Mouse (Mus musculus) midbrain, embryonic 11.5 days (tissue): ENCODE results near the gene Mapk13. TPM values are rescaled to one million over a fixed set of nuclear protein-coding genes. Genes with fewer than 3 reads are reported as not detected.
"Not testable (repeated sequence)": the region's sequence is repeated elsewhere in the genome, so short reads cannot be mapped to it uniquely, and the experiment has no call there.

ENCODE experiments used
- ATAC-seq: fragments of 200-750 bp; cut with Nextera tagmentation; 2 replicates; pipeline ENCODE4 v1.8.0; 2017; ENCODE audit warnings: moderate TSS enrichment, moderate library complexity; ENCODE audit not compliant: low FRiP score
- DNase-seq: peaks from one replicate; pipeline ENCODE4 v3.0.0; 2015; ENCODE audit warnings: low spot score; ENCODE audit errors: missing footprints
- H3K27ac ChIP-seq: fragments of 300-500 bp; sonication (generic); 2 replicates; pipeline ENCODE4 v1.5.1; 2014; ENCODE audit warnings: low read depth, low read length
- H3K27me3 ChIP-seq: fragments of 300-500 bp; sonication (generic); 2 replicates; pipeline ENCODE4 v1.6.1; 2014; ENCODE audit warnings: mild to moderate bottlenecking, low read length, moderate library complexity, mixed read lengths; ENCODE audit not compliant: control insufficient read depth, insufficient read depth
- H3K36me3 ChIP-seq: fragments of 300-500 bp; sonication (generic); 2 replicates; pipeline ENCODE4 v1.6.1; 2014; ENCODE audit warnings: mild to moderate bottlenecking, low read length, moderate library complexity, mixed read lengths; ENCODE audit not compliant: control insufficient read depth, insufficient read depth
- H3K4me1 ChIP-seq: fragments of 300-500 bp; sonication (generic); 2 replicates; pipeline ENCODE4 v1.6.1; 2014; ENCODE audit warnings: low read length; ENCODE audit not compliant: control insufficient read depth, insufficient read depth
- H3K4me2 ChIP-seq: fragments of 300-500 bp; sonication (generic); 2 replicates; pipeline ENCODE4 v1.6.1; 2014; ENCODE audit warnings: mild to moderate bottlenecking, moderate library complexity
- H3K4me3 ChIP-seq: fragments of 300-500 bp; sonication (generic); 2 replicates; pipeline ENCODE4 v1.5.1; 2014; ENCODE audit warnings: low read depth, low read length
- H3K9ac ChIP-seq: fragments of 300-500 bp; sonication (generic); 2 replicates; pipeline ENCODE4 v1.6.1; 2014; ENCODE audit warnings: low read length
- H3K9me3 ChIP-seq: fragments of 300-500 bp; sonication (generic); 2 replicates; pipeline ENCODE4 v1.6.1; 2016; ENCODE audit warnings: low read length; ENCODE audit not compliant: control insufficient read depth
- WGBS: fragments of 180-500 bp; shearing (Covaris S2); extraction: QIAGEN DNeasy Blood & Tissue Kit; methylation state at CpG from one replicate; pipeline ENCODE4 v1.1.7; 2014; 5-methylcytosine and 5-hydroxymethylcytosine counted together
- polyA plus RNA-seq: library from polyadenylated mRNA; unstranded; fragments of >200 nt; fragmentation: Nextera tagmentation; extraction: Ambion mirVana; gene quantifications from 2 replicates; pipeline ENCODE4 v1.2.1, GENCODE M21; 2014

Mapk13 gene
- polyA plus RNA-seq, 1 experiment from 2014 or later = 1.2 TPM

- not testable (repeated sequence) for H3K4me2 ChIP-seq, H3K9ac ChIP-seq, H3K4me1 ChIP-seq, H3K27me3 ChIP-seq, H3K27ac ChIP-seq, DNase-seq, H3K9me3 ChIP-seq, H3K4me3 ChIP-seq, ATAC-seq
- 96% methylated on average over 10 of the region's 10 CpGs for WGBS
- peaks cover 42% of the 10 kb centered on the region for H3K36me3 ChIP-seq
Measured at GRCm38 (mm10) chr17:28816326-28816725, 47.2 kb downstream of the Mapk13 start.

DNA sequence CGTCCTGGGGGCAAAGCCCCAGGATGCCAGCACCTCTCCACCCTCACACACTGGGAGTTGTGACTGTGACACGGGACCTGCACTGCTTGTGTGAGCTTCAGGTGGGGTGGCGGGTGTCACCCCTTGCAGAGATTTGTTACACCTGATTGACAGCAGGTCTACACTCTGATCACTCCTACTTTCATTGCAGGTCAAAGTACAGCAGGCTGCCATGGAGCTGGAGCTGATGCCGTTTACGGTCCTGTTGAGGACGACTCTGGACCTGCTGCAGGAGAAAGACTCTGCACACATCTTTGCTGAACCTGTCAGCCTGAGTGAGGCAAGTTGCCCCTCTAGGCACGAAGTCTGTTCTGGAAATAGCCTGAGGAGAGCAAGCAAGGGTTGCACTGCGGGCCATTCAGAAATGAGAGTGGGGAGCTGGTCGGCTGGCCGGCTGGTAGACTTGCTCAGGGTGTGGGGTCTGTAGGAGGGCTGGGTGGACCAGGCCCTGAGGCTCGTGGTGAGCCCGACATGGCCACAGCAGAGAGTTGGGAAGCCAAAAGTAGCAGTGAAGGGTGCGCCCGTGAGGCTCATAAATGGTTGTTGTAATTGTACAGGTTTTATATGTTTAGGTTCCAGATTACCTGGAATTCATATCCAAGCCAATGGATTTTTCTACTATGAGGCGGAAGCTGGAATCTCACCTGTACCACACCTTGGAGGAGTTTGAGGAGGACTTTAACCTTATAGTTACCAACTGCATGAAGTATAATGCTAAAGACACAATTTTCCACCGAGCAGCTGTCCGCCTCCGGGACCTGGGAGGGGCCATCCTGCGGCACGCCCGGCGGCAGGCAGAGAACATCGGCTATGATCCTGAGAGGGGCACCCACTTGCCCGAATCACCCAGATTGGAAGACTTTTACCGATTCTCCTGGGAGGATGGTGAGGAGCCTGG lies 48.0 kb downstream of the Mapk13 start:
- peaks cover 42% of the 10 kb centered on the region for H3K36me3 ChIP-seq
- ATAC-seq (no peak), DNase-seq (no peak)
- no peaks in the 10 kb centered on the region for H3K4me1 ChIP-seq
- no peak overlapping the region for H3K4me2 ChIP-seq
- no peaks in the 10 kb centered on the region for H3K9me3 ChIP-seq
- WGBS = 95% methylated on average over 25 of the region's 25 CpGs
- no peak overlapping the region for H3K27ac ChIP-seq
- H3K9ac ChIP-seq = no peak overlapping the region
- no peak overlapping the region for H3K4me3 ChIP-seq
- H3K27me3 ChIP-seq = no peaks in the 10 kb centered on the region

- H3K27ac ChIP-seq = no peak overlapping the region
- WGBS = 78% methylated on average over 2 of the region's 2 CpGs
- no peak for DNase-seq
- ATAC-seq = no peak
- H3K36me3 ChIP-seq = peaks cover 41% of the 10 kb centered on the region
- H3K27me3 ChIP-seq = no peaks in the 10 kb centered on the region
- no peak overlapping the region for H3K4me3 ChIP-seq
- H3K4me1 ChIP-seq = no peaks in the 10 kb centered on the region
- H3K9me3 ChIP-seq = no peaks in the 10 kb centered on the region
- no peak overlapping the region for H3K4me2 ChIP-seq
- no peak overlapping the region for H3K9ac ChIP-seq
Measured at GRCm38 (mm10) chr17:28820189-28820588, 51.1 kb downstream of the Mapk13 start.

DNA sequence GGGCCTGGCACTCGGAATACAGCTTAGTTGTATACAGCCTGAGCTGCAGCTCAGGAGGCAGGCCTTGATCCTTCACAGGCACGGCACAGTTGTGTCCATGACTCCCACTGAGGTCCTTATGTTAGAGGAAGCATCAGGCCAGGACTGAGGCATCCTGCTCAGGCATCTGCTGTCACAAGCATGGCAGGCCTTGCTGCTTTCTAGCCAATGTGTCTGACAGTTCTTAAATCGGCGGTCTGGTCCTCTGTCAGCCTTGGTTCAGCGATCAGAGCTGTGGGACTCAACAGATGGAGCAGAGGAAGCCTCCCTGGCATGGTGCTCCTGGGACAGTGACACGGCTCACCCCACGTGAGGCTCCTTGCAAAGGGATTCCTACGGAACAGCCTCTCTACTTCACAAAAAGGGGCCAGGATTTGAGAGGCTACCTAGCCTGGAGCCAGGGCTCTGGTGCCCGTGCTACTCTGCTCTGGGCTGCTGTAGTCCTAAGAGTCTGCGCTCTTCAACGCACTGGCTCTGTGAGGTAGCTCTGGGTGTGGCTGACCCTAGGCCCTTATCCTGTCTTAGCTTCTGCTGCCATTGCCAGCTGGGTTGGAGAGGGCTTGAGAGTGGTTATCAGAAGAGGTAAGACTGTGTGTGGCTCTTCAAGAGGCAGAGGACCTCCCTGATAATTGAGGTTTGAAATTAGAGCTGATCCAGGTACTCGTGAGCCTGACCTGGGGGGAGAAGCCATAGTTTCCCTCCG lies 54.1 kb downstream of the Mapk13 start:
- Histone ChIP-seq H3K9me3 (no peaks in the 10 kb centered on the region), H3K4me3 (no peak overlapping the region), H3K4me2 (no peak overlapping the region), H3K9ac (no peak overlapping the region), H3K27ac (no peak overlapping the region), H3K36me3 (peaks cover 41% of the 10 kb centered on the region), H3K27me3 (no peaks in the 10 kb centered on the region), H3K4me1 (no peaks in the 10 kb centered on the region)
- ATAC-seq (no peak), DNase-seq (no peak)
- WGBS = 89% methylated on average over 13 of the region's 13 CpGs

DNA sequence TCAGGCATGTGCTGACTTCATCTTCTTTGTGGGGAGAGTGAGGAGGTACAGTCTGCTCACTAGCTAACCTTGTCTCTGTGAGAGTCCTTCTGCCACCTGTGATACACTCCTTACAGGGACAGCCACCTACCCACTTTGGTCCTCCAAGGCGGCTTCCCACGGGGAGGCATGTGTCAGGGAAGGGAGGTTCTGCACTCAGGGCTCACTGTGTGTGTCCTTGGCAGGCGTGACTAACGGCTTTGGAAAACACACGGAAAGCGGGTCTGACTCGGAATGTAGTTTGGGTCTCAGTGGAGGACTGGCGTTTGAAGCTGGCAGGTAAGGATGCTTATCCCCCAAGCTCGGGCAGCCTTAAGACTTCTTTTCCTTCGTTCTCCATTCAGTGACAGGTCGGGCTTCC lies 54.7 kb downstream of the Mapk13 start:
- Histone ChIP-seq H3K4me2 (no peak overlapping the region), H3K27ac (no peak overlapping the region), H3K4me3 (no peak overlapping the region), H3K27me3 (no peaks in the 10 kb centered on the region), H3K4me1 (no peaks in the 10 kb centered on the region), H3K36me3 (peaks cover 36% of the 10 kb centered on the region), H3K9me3 (no peaks in the 10 kb centered on the region), H3K9ac (no peak overlapping the region)
- no peak for DNase-seq
- no peak for ATAC-seq
- 83% methylated on average over 11 of the region's 11 CpGs for WGBS

GRCm38 (mm10) chr17:28824896-28825295 lies 55.8 kb downstream of the Mapk13 start:
- Histone ChIP-seq H3K4me1 (no peaks in the 10 kb centered on the region), H3K9me3 (no peaks in the 10 kb centered on the region), H3K27ac (no peak overlapping the region), H3K4me2 (no peak overlapping the region), H3K9ac (no peak overlapping the region), H3K27me3 (no peaks in the 10 kb centered on the region), H3K4me3 (no peak overlapping the region), H3K36me3 (peaks cover 32% of the 10 kb centered on the region)
- ATAC-seq = no peak
- WGBS = 91% methylated on average over 6 of the region's 6 CpGs
- DNase-seq = no peak

- H3K9me3 ChIP-seq = no peaks in the 10 kb centered on the region
Measured at GRCm38 (mm10) chr17:28825359-28826041, 56.4 kb downstream of the Mapk13 start.

DNA sequence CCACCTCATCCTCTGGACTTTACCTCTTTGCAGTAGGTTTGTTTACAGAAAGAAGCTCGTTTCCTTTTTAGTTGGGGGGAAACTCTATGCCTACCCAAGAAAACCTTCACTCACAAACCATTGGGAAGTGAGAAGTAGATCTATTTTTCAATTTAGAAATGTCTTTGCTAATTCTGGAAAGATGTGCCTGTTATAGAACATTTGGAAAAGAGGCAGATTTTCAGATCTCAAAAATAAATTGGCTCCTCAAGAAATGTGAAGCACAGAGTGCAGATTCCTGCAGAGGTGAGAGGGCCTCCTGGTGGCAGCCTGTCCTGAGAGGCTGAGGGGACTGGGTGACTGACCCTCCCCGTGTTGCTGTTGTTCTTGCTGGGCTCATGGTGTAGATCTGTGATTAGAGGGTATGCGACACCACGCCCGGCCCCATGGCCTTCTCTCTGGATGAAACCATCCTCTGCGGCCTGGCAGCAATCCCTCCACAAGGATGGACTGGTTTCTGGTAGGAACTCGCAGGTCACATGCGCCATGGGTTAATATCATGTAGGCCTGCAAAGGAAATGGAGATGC lies 58.7 kb downstream of the Mapk13 start:
- ATAC-seq (no peak), DNase-seq (no peak)
- WGBS = 91% methylated on average over 8 of the region's 8 CpGs
- Histone ChIP-seq H3K4me3 (no peak overlapping the region), H3K27me3 (no peaks in the 10 kb centered on the region), H3K27ac (no peak overlapping the region), H3K4me2 (no peak overlapping the region), H3K4me1 (no peaks in the 10 kb centered on the region), H3K9ac (no peak overlapping the region), H3K36me3 (peaks cover 35% of the 10 kb centered on the region), H3K9me3 (no peaks in the 10 kb centered on the region)

More at GRCm38 (mm10) chr17:28825359-28826041, 56.4 kb downstream of the Mapk13 start:
- H3K4me3 ChIP-seq = no peak overlapping the region
- DNase-seq (no peak), ATAC-seq (no peak)
- H3K36me3 ChIP-seq = peaks cover 32% of the 10 kb centered on the region
- H3K4me1 ChIP-seq = no peaks in the 10 kb centered on the region
- H3K27ac ChIP-seq = no peak overlapping the region
- no peaks in the 10 kb centered on the region for H3K27me3 ChIP-seq
- WGBS = 96% methylated on average over 6 of the region's 6 CpGs
- no peak overlapping the region for H3K9ac ChIP-seq
- H3K4me2 ChIP-seq = no peak overlapping the region
